9 mouse cellular contexts compared by ENCODE assay signal in genomic region chr12:4863654-4864337, GRCm38 (mm10). TPM values are rescaled to one million over a fixed set of nuclear protein-coding genes. Genes with fewer than 3 reads are reported as not detected.
DNase-seq lines count a peak whose midpoint lies in the region; ATAC-seq lines count a peak whose summit lies in the region.
"Had no signal": no experiment of that assay in that cellular context is flagged by ENCODE, and none has a peak within 500 bp of the region (broad histone marks: within the 10 kb centered on the region; RNA-seq: fewer than 3 reads in every experiment).

No protein-coding gene starts in this region.

- WGBS in limb, embryonic 12.5 days: 71% methylated on average over 4 of the region's 4 CpGs
- WGBS in limb, embryonic 10.5 days: 84% methylated on average over 4 of the region's 4 CpGs
- 34% methylated on average over 4 of the region's 4 CpGs for WGBS in limb, embryonic 15.5 days

- H3K36me3 ChIP-seq in limb, embryonic 12.5 days: peaks cover 3% of the 10 kb centered on the region; the same call in 1 of the 2 replicates
- peaks cover 10% of the 10 kb centered on the region for H3K36me3 ChIP-seq in limb, embryonic 10.5 days
- no peaks in the 10 kb centered on the region for H3K36me3 ChIP-seq in limb, embryonic 15.5 days

- no peak for ATAC-seq in limb, embryonic 12.5 days (ENCODE audit: insufficient number of reproducible peaks, insufficient read depth, low FRiP score, low TSS enrichment, low read depth)
- ATAC-seq in limb, embryonic 15.5 days (ENCODE audit: insufficient number of reproducible peaks, low FRiP score, low TSS enrichment, low read depth): no peak
- no peak for ATAC-seq in megakaryocyte, adult 5-6 weeks (ENCODE audit: poor library complexity, severe bottlenecking)

- 0 out of 2 replicates have a peak overlapping the region, but pooled peaks have one; percentile 34 for H3K9ac ChIP-seq in limb, embryonic 12.5 days (replicated peaks)
- H3K9ac ChIP-seq in limb, embryonic 15.5 days: no peak overlapping the region

- no peak for DNase-seq in limb, embryonic 10.5 days (ENCODE audit: low spot score)
- peak; percentile 65 to 75 for DNase-seq in cerebellum, postnatal 10 days
- peak; percentile 60 for DNase-seq in heart, postnatal 4 days
- no peak for DNase-seq in layer of hippocampus, adult 9-10 months (ENCODE audit: low spot score)
- no peak for DNase-seq in spleen, postnatal 10 days (ENCODE audit: low spot score in 2 of 2)

- peak overlapping the region; percentile 78 for H3K27ac ChIP-seq in limb, embryonic 12.5 days
- H3K27ac ChIP-seq in limb, embryonic 10.5 days: no peak overlapping the region
- peak overlapping the region; percentile 8 for H3K27ac ChIP-seq in limb, embryonic 15.5 days

- H3K4me2 ChIP-seq in limb, embryonic 12.5 days: no peak overlapping the region
- H3K4me2 ChIP-seq in limb, embryonic 15.5 days: no peak overlapping the region

- no peak overlapping the region for H3K4me3 ChIP-seq in limb, embryonic 12.5 days (replicated peaks)
- no peak overlapping the region for H3K4me3 ChIP-seq in limb, embryonic 10.5 days
- no peak overlapping the region for H3K4me3 ChIP-seq in limb, embryonic 15.5 days
- H3K4me3 ChIP-seq: megakaryocyte, embryonic 14.5 days had no signal

- H3K9me3 ChIP-seq in limb, embryonic 12.5 days: no peaks in the 10 kb centered on the region
- H3K9me3 ChIP-seq in limb, embryonic 10.5 days (replicated peaks): no peaks in the 10 kb centered on the region
- no peaks in the 10 kb centered on the region for H3K9me3 ChIP-seq in limb, embryonic 15.5 days
- H3K9me3 ChIP-seq: megakaryocyte, embryonic 14.5 days had no signal

- no peaks in the 10 kb centered on the region; the same call in 1 of the 2 replicates for H3K27me3 ChIP-seq in limb, embryonic 12.5 days
- no peaks in the 10 kb centered on the region for H3K27me3 ChIP-seq in limb, embryonic 10.5 days (ENCODE audit: low read depth, poor library complexity, severe bottlenecking)
- H3K27me3 ChIP-seq in limb, embryonic 15.5 days: no peaks in the 10 kb centered on the region
- H3K27me3 ChIP-seq: megakaryocyte, embryonic 14.5 days had no signal

- H3K4me1 ChIP-seq in limb, embryonic 12.5 days (replicated peaks): peaks cover 17% of the 10 kb centered on the region
- H3K4me1 ChIP-seq in limb, embryonic 10.5 days: peaks cover 6% of the 10 kb centered on the region
- peaks cover 17% of the 10 kb centered on the region for H3K4me1 ChIP-seq in limb, embryonic 15.5 days

RNA-seq across cellular contexts. Expression of gene Mfsd2b, which starts 10.4 kb away (rescaled TPM):
- 2.4 and 2.5 TPM in 2 replicates for polyA plus RNA-seq in limb, embryonic 12.5 days (2016; fragmentation: Nextera tagmentation; extraction: Ambion mirVana)
- 4.4 and 4.5 TPM in 2 replicates for polyA plus RNA-seq in limb, embryonic 10.5 days (2016; fragmentation: Nextera tagmentation; extraction: Ambion mirVana)
- 1 to 10 TPM; 1.3 to 1.6 TPM for total RNA-seq in heart, postnatal 4 days (2021)
- 0.94 and 1.1 TPM in 2 replicates for polyA plus RNA-seq in limb, embryonic 15.5 days (2015; fragmentation: Nextera tagmentation; extraction: Ambion mirVana)
- total RNA-seq in megakaryocyte, adult 5-6 weeks (2015): 0.40 and 3.2 TPM in 2 replicates
- total RNA-seq in megakaryocyte, adult 5-6 weeks (2017): 0.81 and 1.2 TPM in 2 replicates

RNA-seq across cellular contexts. Expression of gene Wdcp, which starts 20.7 kb away (rescaled TPM):
- polyA plus RNA-seq in limb, embryonic 12.5 days (2016; fragmentation: Nextera tagmentation; extraction: Ambion mirVana): 26.7 and 27.7 TPM in 2 replicates
- polyA plus RNA-seq in limb, embryonic 10.5 days (2016; fragmentation: Nextera tagmentation; extraction: Ambion mirVana): 23.9 and 26.9 TPM in 2 replicates
- 10 to 100 TPM in 1 of 2 experiments, 1 to 10 TPM in 1; 9.3 to 11.4 TPM for total RNA-seq in heart, postnatal 4 days (2021)
- 13.2 and 17.6 TPM in 2 replicates for polyA plus RNA-seq in limb, embryonic 15.5 days (2015; fragmentation: Nextera tagmentation; extraction: Ambion mirVana)
- total RNA-seq in megakaryocyte, adult 5-6 weeks (2015): 17.6 and 24.2 TPM in 2 replicates
- 4.3 and 12.0 TPM in 2 replicates for total RNA-seq in megakaryocyte, adult 5-6 weeks (2017)

RNA-seq across cellular contexts. Expression of gene Fkbp1b, which starts 22.4 kb away (rescaled TPM):
- 10.5 and 11.2 TPM in 2 replicates for polyA plus RNA-seq in limb, embryonic 12.5 days (2016; fragmentation: Nextera tagmentation; extraction: Ambion mirVana)
- 5.6 and 7.9 TPM in 2 replicates for polyA plus RNA-seq in limb, embryonic 10.5 days (2016; fragmentation: Nextera tagmentation; extraction: Ambion mirVana)
- total RNA-seq in heart, postnatal 4 days (2021): 1 to 10 TPM; 4.0 to 8.8 TPM
- polyA plus RNA-seq in limb, embryonic 15.5 days (2015; fragmentation: Nextera tagmentation; extraction: Ambion mirVana): 14.0 and 15.2 TPM in 2 replicates
- total RNA-seq in megakaryocyte, adult 5-6 weeks (2015): 58.3 and 64.7 TPM in 2 replicates
- 40.8 and 49.7 TPM in 2 replicates for total RNA-seq in megakaryocyte, adult 5-6 weeks (2017)

RNA-seq across cellular contexts. Expression of gene Ubxn2a, which starts 43.7 kb away (rescaled TPM):
- polyA plus RNA-seq in limb, embryonic 12.5 days (2016; fragmentation: Nextera tagmentation; extraction: Ambion mirVana): 28.3 and 30.6 TPM in 2 replicates
- polyA plus RNA-seq in limb, embryonic 10.5 days (2016; fragmentation: Nextera tagmentation; extraction: Ambion mirVana): 20.2 and 23.7 TPM in 2 replicates
- 10 to 100 TPM; 44.9 to 49.0 TPM for total RNA-seq in heart, postnatal 4 days (2021)
- 24.6 and 25.6 TPM in 2 replicates for polyA plus RNA-seq in limb, embryonic 15.5 days (2015; fragmentation: Nextera tagmentation; extraction: Ambion mirVana)
- 9.1 and 10.9 TPM in 2 replicates for total RNA-seq in megakaryocyte, adult 5-6 weeks (2015)
- total RNA-seq in megakaryocyte, adult 5-6 weeks (2017): 18.6 and 22.8 TPM in 2 replicates

RNA-seq across cellular contexts. Expression of gene Sf3b6, which starts 46.5 kb away (rescaled TPM):
- polyA plus RNA-seq in limb, embryonic 12.5 days (2016; fragmentation: Nextera tagmentation; extraction: Ambion mirVana): 310 and 312 TPM in 2 replicates
- polyA plus RNA-seq in limb, embryonic 10.5 days (2016; fragmentation: Nextera tagmentation; extraction: Ambion mirVana): 278 and 297 TPM in 2 replicates
- 10 to 100 TPM; 69.2 to 70.5 TPM for total RNA-seq in heart, postnatal 4 days (2021)
- 184 and 205 TPM in 2 replicates for polyA plus RNA-seq in limb, embryonic 15.5 days (2015; fragmentation: Nextera tagmentation; extraction: Ambion mirVana)
- 220 and 242 TPM in 2 replicates for total RNA-seq in megakaryocyte, adult 5-6 weeks (2015)
- total RNA-seq in megakaryocyte, adult 5-6 weeks (2017): 122 and 137 TPM in 2 replicates

Comparison
In these comparisons a context has a peak if more than half of its experiments do, and no peak if none do; other contexts are left out.
1. DNase-seq: peak in cerebellum, postnatal 10 days (2 of 2) and heart, postnatal 4 days (single experiment); none in limb, embryonic 10.5 days (single experiment), layer of hippocampus, adult 9-10 months (single experiment) and spleen, postnatal 10 days (0 of 2).